Mouse (Mus musculus) liver, embryonic 11.5 days (tissue): ENCODE data around the gene Pvr. TPM values are rescaled to one million over a fixed set of nuclear protein-coding genes. Genes with fewer than 3 reads are reported as not detected.

Source experiments
- ATAC-seq: fragments of 200-750 bp; cut with Nextera tagmentation; replicated peaks from 2 replicates; pipeline ENCODE4 v1.8.0; 2017; ENCODE audit warnings: moderate number of reproducible peaks, mild to moderate bottlenecking, moderate TSS enrichment, moderate library complexity; ENCODE audit not compliant: low FRiP score
- DNase-seq: peaks from one replicate; pipeline ENCODE4 v3.0.0-alpha.2; 2017; ENCODE audit warnings: low spot score
- H3K27ac ChIP-seq: fragments of 300-500 bp; sonication (generic); 2 replicates; pipeline ENCODE4 v1.5.1; 2014; ENCODE audit warnings: mild to moderate bottlenecking, low read depth, low read length, control low read depth
- H3K27me3 ChIP-seq: fragments of 300-500 bp; sonication (generic); replicated peaks from 2 replicates; pipeline ENCODE4 v1.6.1; 2014; ENCODE audit warnings: low read length, mixed read lengths; ENCODE audit not compliant: control insufficient read depth, insufficient read depth
- H3K36me3 ChIP-seq: fragments of 300-500 bp; sonication (generic); 2 replicates; pipeline ENCODE4 v1.6.1; 2014; ENCODE audit warnings: mild to moderate bottlenecking, low read length, moderate library complexity, mixed read lengths; ENCODE audit not compliant: control insufficient read depth, insufficient read depth
- H3K4me1 ChIP-seq: fragments of 300-500 bp; sonication (generic); replicated peaks from 2 replicates; pipeline ENCODE4 v1.6.1; 2014; ENCODE audit warnings: low read length, mixed read lengths; ENCODE audit not compliant: control insufficient read depth, insufficient read depth
- H3K4me2 ChIP-seq: fragments of 300-500 bp; sonication (generic); 2 replicates; pipeline ENCODE4 v1.6.1; 2014; ENCODE audit warnings: mild to moderate bottlenecking, control low read depth, moderate library complexity
- H3K4me3 ChIP-seq: fragments of 300-500 bp; sonication (generic); 2 replicates; pipeline ENCODE4 v1.5.1; 2014; ENCODE audit warnings: low read depth, low read length, control low read depth
- H3K9ac ChIP-seq: fragments of 300-500 bp; sonication (generic); 2 replicates; pipeline ENCODE4 v1.6.1; 2014; ENCODE audit warnings: low read depth, low read length, control low read depth
- H3K9me3 ChIP-seq: fragments of 300-500 bp; sonication (generic); 2 replicates; pipeline ENCODE4 v1.6.1; 2016; ENCODE audit warnings: low read length, inconsistent platforms, mixed read lengths; ENCODE audit not compliant: control insufficient read depth
- WGBS: fragments of 180-500 bp; shearing (Covaris S2); extraction: QIAGEN DNeasy Blood & Tissue Kit; methylation state at CpG from one replicate; pipeline ENCODE4 v1.1.7; 2014; 5-methylcytosine and 5-hydroxymethylcytosine counted together
- polyA plus RNA-seq: library from polyadenylated mRNA; unstranded; fragments of >200 nt; fragmentation: Nextera tagmentation; extraction: Ambion mirVana; gene quantifications from 2 replicates; pipeline ENCODE4 v1.2.1, GENCODE M21; 2014

The Pvr gene
- polyA plus RNA-seq, 1 experiment from 2014 or later = 6.1 TPM

DNA sequence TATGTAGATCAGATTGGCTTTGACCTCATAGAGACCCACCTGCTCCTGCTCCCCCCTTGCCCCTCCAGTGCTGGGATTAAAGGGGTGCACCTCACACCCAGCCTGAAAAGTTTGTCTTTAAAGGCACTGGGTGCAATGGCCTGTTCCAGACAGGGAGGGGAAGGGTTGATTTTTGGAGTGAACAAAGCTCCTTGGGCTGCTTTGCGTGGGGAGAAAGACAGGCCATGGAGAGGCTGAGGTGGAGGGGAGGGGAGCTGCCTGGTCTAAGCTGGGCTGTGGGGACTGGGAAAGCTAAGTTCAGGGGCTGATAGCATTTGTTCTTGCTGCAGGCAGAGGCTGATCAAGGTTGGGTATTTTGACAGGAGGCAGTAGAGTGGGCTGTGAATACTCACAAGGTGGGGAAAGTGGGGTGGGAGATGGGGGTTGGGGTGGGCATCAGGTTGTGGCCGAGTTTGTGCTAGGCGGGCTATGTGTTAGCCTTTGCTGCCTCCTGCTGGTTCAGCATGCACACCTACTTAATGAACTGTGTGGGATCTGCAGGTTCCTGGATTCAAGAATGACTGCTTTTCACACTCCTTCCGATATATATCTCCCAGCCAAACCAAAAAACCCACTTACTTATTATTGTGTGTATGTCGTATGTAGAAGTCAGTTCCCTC, 48.9 kb downstream of the Pvr start:
- H3K4me2 ChIP-seq = no peak overlapping the region
- no peaks in the 10 kb centered on the region for H3K36me3 ChIP-seq
- peaks cover 5% of the 10 kb centered on the region; the same call in 1 of the 2 replicates for H3K4me1 ChIP-seq
- no peak overlapping the region for H3K9ac ChIP-seq
- H3K27me3 ChIP-seq = no peaks in the 10 kb centered on the region
- 0 out of 2 replicates have a peak, but pooled peaks cover 2% of the 10 kb centered on the region for H3K9me3 ChIP-seq
- ATAC-seq = no peak
- no peak overlapping the region for H3K4me3 ChIP-seq
- H3K27ac ChIP-seq = no peak overlapping the region
- no peak for DNase-seq
- WGBS = 24% methylated on average over 5 of the region's 5 CpGs

- Histone ChIP-seq H3K27me3 (no peaks in the 10 kb centered on the region), H3K4me1 (peaks cover 5% of the 10 kb centered on the region; the same call in 1 of the 2 replicates), H3K4me3 (no peak overlapping the region), H3K36me3 (no peaks in the 10 kb centered on the region), H3K27ac (no peak overlapping the region; the same call in 1 of the 2 replicates), H3K4me2 (peak overlapping the region; percentile 3), H3K9me3 (0 out of 2 replicates have a peak, but pooled peaks cover 2% of the 10 kb centered on the region), H3K9ac (no peak overlapping the region)
- ATAC-seq (peak; percentile 35; the same call in 1 of the 2 replicates), DNase-seq (no peak)
- WGBS = 31% methylated on average over 10 of the region's 10 CpGs
These were observed 49.8 kb downstream of the Pvr start for GRCm38 (mm10) chr7:19871137-19871621.

GRCm38 (mm10) chr7:19867751-19868399, 53.1 kb downstream of the Pvr start:
- H3K4me1 ChIP-seq = peaks cover 5% of the 10 kb centered on the region; the same call in 1 of the 2 replicates
- H3K36me3 ChIP-seq = no peaks in the 10 kb centered on the region
- DNase-seq (no peak), ATAC-seq (no peak)
- no peaks in the 10 kb centered on the region for H3K9me3 ChIP-seq
- no peak overlapping the region for H3K4me2 ChIP-seq
- H3K9ac ChIP-seq = no peak overlapping the region
- no peak overlapping the region for H3K4me3 ChIP-seq
- no peak overlapping the region for H3K27ac ChIP-seq
- WGBS = 76% methylated on average over 16 of the region's 16 CpGs
- H3K27me3 ChIP-seq = no peaks in the 10 kb centered on the region

DNA sequence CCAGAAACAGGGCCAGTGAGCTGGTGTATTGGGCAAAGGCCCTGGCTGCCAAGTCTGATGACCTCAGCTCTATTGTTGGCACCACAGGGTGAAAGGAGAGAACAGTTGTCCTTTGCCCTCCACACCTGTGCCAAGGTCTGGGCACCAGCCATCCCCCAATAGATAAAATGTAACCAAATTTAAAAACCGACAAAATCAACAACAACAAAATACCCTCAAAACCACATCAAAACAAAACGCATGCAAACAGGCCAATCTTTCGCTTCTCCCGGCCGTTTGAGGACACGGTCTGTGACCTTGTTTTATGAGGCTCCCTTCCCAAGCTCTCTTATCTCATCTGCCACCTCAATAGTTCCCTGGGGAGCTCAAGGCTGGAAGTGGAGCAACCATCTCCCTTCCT, 54.5 kb downstream of the Pvr start:
- no peak overlapping the region for H3K9ac ChIP-seq
- H3K4me3 ChIP-seq = no peak overlapping the region
- H3K27me3 ChIP-seq = no peaks in the 10 kb centered on the region
- H3K9me3 ChIP-seq = no peaks in the 10 kb centered on the region
- WGBS = 68% methylated on average over 6 of the region's 6 CpGs
- no peaks in the 10 kb centered on the region for H3K36me3 ChIP-seq
- H3K4me1 ChIP-seq = peaks cover 5% of the 10 kb centered on the region; the same call in 1 of the 2 replicates
- DNase-seq (no peak), ATAC-seq (no peak)
- no peak overlapping the region for H3K4me2 ChIP-seq
- H3K27ac ChIP-seq = no peak overlapping the region

DNA sequence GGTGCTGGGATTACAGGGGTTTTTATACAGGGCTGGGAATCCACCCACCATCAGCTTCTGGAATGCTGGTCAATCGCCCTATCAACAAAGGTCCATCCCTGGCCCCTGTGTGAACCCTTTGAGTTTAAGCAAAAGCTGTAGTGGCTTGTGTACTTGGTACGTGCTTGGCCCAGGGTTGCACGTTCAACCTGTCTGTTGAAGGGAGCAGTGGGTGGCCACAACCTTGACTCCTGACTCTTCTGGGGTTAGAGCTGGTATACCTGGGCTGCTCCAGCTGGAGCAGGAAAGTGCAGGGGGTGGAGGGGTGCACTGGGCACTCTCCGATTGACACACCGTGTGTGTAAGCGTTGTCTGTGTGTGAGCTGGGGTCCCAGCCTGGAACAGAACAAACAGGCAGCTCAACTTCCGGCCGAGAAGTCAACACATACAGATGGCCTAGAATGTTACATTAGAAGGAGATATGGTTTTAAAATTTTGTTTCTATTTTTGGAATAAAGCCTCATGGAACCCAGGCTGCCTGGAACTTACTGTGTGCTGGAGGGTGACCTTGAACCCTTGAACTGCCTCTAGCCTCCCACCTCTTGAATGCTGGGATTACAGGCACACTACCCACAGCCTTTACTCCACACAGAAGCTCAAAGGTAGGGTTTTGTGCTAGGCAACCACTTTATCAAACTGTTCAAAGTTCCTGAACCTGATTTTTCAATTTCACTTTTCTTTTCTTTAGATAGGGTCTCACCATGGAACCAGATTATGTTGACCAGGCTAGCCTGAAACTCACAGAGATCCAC, 55.5 kb downstream of the Pvr start:
- WGBS = 70% methylated on average over 8 of the region's 8 CpGs
- no peak overlapping the region for H3K27ac ChIP-seq
- peak; percentile 30; the same call in 1 of the 2 replicates for ATAC-seq

DNA sequence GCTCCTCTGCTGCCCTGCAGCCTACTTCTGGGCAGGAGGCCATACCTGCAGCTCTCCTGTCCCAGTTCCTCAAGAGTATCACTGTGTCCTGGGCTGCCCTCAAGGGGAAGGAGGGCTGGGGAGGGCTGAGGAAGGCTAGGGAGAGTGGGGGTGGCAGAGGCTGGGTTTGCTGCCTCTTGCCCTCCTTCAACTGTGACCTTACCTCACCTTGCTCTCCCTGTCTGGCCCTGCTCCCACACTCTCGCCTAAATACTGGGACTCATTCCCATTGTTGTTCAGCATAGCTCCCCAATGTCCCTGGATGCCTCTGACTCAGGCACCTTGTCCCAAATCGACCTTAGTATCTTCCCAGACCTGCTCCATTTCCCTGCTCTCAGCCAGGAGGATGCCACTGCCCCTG, 56.7 kb downstream of the Pvr start:
- H3K9ac ChIP-seq = no peak overlapping the region
- DNase-seq (no peak), ATAC-seq (no peak)
- no peak overlapping the region for H3K4me2 ChIP-seq
- no peak overlapping the region for H3K4me3 ChIP-seq
- H3K27me3 ChIP-seq = no peaks in the 10 kb centered on the region
- 42% methylated on average over 2 of the region's 2 CpGs for WGBS
- H3K27ac ChIP-seq = no peak overlapping the region
- H3K9me3 ChIP-seq = no peaks in the 10 kb centered on the region
- H3K4me1 ChIP-seq = no peaks in the 10 kb centered on the region
- H3K36me3 ChIP-seq = no peaks in the 10 kb centered on the region

More for the DNA sequence above, 55.5 kb downstream of the Pvr start:
- Histone ChIP-seq H3K9me3 (no peaks in the 10 kb centered on the region), H3K4me1 (no peaks in the 10 kb centered on the region), H3K4me3 (no peak overlapping the region), H3K36me3 (no peaks in the 10 kb centered on the region), H3K27me3 (no peaks in the 10 kb centered on the region), H3K9ac (no peak overlapping the region), H3K4me2 (no peak overlapping the region)
- no peak for DNase-seq

DNA sequence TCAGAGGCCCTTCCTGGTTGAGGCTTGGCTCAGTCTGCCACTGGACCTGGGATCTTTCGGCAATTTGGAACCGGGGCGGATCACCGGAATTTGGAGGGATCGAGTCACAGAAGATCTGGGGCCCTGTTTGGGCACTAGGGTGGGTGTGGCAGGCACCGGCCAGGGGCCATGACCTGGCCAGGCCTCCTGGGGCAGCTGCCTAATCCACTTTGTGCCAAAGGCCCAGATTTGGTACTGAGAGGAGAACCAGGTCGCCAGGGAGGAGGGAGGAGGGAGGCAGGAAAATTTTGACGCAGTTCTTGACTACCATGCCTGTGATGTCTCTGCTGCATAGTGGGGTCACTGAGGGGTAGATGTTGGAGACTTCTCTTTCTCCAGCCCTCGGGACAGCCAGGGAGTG, 59.8 kb downstream of the Pvr start, which contains the start of gene Ceacam16:
TSS of gene Ceacam16 (minus strand) at position 101 of the 400 bp plus-strand sequence.
- DNase-seq (no peak), ATAC-seq (no peak)
- no peaks in the 10 kb centered on the region for H3K9me3 ChIP-seq
- H3K27ac ChIP-seq = no peak within 1 kb of the TSS
- H3K4me3 ChIP-seq = no peak within 1 kb of the TSS
- H3K9ac ChIP-seq = no peak within 1 kb of the TSS
- peaks cover 6% of the 10 kb centered on the region for H3K27me3 ChIP-seq
- 75% methylated on average over 9 of the region's 9 CpGs for WGBS
- H3K4me2 ChIP-seq = no peak within 1 kb of the TSS
- H3K36me3 ChIP-seq = no peaks in the 10 kb centered on the region
- no peaks in the 10 kb centered on the region for H3K4me1 ChIP-seq

DNA sequence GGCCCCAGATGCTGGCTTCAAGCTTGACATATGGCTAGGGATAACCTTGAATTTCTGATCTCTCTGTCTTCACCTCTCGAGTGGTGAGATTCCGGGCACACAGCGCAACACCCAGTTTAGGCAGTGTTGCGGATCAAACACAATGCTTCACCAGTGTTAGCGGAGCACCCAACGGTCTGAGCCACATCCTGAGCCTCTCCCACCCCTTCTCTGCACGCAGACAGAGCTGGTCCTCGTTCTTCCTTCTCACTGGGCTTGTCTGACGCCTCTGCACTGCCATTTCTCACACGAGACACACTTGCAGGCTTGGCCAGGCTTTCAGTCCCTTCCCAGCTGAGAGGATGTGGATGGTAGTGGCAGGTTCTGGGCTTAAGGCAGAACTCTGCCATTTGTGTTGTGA, 61.2 kb downstream of the Pvr start:
- ATAC-seq (no peak), DNase-seq (no peak)
- 51% methylated on average over 10 of the region's 10 CpGs for WGBS
- Histone ChIP-seq H3K4me1 (no peaks in the 10 kb centered on the region), H3K27ac (no peak overlapping the region), H3K27me3 (peaks cover 8% of the 10 kb centered on the region), H3K36me3 (no peaks in the 10 kb centered on the region), H3K9me3 (no peaks in the 10 kb centered on the region), H3K4me2 (no peak overlapping the region), H3K4me3 (no peak overlapping the region), H3K9ac (no peak overlapping the region)
